Mouse (Mus musculus) telencephalon, adult 2 months (tissue): ENCODE measurements around the gene Slc8a1.

Experiments
- DNase-seq: peaks from one replicate; pipeline ENCODE4 v3.0.0-alpha.2; 2011; ENCODE audit warnings: low read depth, low spot score

Gene Slc8a1

DNA sequence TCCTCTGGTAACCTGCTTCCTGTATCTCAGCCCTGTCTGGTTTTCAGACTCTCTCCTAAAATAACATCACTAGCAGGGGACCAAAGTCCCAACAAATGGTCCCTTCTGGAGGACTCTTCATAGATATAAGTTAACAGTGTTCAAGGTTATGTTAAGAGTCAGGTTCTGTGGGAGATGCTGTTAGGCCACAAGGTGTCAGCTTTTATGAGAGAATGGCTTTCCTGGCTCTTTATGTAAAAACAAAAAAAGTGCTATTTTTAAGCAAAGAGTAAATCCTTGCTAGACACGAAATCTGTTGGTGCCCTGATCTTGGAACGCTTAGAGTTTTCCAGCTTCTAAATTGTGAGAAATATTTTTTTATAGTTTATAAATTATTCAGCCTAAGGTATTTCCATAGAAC lies 377.6 kb downstream of the Slc8a1 start:
- no peak for DNase-seq

DNA sequence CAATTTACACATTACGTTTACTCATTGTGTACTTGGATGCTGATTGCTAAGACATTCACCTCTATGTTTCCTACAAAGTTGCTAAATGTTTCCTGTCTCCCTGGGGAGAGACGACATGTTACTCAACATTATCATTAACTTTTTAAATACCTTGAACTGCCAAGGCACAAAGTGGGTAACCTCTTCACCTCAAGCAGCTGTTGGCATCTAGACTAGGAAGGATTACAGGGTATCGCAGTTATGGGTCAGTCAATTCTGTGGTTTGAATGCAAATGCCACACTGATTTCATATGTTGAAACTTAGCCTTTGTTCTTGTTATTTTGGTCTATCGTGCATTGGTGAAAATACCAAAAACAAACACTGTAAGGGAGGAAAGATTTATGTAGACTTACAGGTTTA lies 378.1 kb downstream of the Slc8a1 start:
- DNase-seq = no peak

DNA sequence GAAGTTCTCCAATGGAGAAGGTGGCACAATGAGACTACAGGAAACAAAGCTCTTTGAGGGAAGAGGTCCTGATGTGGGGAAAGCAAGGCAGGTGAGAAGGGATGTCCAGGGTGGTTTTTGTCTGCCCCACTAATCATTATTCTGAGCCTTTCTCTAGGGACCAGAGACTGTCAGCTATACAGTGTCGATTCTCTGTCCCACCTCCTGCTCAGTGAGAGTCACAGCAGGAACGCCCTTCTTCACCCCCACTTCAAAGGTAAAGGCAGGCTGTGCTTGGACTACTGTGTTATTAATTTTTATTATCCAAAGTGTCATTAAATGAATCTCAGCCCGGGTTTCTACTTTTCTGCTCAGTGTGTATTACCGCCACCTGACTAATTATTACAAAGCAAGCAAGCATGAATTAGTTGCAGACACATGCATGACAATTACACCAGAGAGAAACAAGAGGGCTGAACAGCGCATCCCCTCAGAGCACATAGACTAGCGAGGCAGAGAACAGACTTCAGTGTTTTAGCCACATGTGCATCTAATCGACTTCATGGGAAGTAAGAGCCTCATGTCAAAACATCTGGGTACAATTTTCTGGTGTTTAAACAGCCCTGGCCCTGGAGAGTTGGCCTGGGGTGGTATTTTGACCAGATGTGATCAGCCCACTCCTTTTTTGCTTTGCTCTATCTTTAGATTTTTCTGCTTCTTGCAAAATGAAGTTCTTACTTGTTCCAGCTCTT lies 402.0 kb downstream of the Slc8a1 start:
- no peak for DNase-seq

DNA sequence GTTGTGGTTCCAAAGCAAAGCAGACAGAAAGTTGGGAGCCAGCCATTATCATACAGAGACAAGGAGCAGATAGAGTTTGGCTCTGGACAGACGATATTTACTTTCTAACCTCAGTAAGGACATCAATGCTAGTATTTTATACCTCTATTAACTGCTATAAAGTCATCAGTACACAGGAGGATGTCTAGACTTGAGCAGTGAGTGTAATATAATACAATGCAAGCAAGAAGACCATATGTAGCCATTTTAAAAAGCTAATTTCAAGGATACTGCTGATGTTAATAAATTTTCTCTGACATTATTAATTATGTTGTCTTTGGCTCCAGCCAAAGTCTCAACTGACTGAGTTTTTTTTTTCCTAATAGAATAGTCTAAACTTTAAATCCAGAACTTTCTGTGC lies 402.7 kb downstream of the Slc8a1 start:
- no peak for DNase-seq
